Mouse (Mus musculus) WW6 (cell line): Measurements from ENCODE around the gene Hepacam.

Source experiments
- DNase-seq: peaks from one replicate; pipeline ENCODE4 v3.0.0-alpha.2; 2013; ENCODE audit warnings: low read depth, low spot score

The Hepacam gene

GRCm38 (mm10) chr9:37433823-37434560, 66.8 kb downstream of the Hepacam start:
- no peak for DNase-seq

DNA sequence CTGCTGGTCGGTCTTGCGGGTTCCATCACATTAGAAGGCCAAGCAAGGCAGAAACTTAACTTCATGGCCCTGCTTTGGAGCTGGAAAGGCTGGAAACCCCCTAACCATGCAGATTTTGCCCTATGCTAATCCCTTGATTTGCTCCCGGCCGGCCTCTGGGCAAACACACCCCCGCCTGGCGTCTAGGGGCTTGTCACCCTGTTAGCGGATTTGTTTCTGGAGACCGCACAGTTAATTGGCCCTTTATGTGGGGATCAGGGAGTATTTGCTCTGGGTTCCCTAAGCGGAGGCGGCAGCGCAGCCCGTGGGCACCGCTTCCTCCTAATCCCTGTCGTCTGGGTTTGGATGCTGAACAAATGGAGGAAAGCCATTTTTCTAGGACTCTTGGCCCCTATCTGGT, 67.8 kb downstream of the Hepacam start:
- DNase-seq: no peak

- no peak for DNase-seq
Observed at GRCm38 (mm10) chr9:37435616-37436015, 68.5 kb downstream of the Hepacam start.
